Mouse (Mus musculus) spleen, adult 18-20 months (tissue): ENCODE data around the gene Ero1lb.
"Not testable (repeated sequence)": the region's sequence is repeated elsewhere in the genome, so short reads cannot be mapped to it uniquely, and the experiment has no call there.

Source experiments
- DNase-seq, 2 experiments: peaks; one replicate each; pipeline ENCODE4 v3.0.0; 2022; ENCODE audit warnings: mixed read lengths in 2 of 2

Gene Ero1lb

DNA sequence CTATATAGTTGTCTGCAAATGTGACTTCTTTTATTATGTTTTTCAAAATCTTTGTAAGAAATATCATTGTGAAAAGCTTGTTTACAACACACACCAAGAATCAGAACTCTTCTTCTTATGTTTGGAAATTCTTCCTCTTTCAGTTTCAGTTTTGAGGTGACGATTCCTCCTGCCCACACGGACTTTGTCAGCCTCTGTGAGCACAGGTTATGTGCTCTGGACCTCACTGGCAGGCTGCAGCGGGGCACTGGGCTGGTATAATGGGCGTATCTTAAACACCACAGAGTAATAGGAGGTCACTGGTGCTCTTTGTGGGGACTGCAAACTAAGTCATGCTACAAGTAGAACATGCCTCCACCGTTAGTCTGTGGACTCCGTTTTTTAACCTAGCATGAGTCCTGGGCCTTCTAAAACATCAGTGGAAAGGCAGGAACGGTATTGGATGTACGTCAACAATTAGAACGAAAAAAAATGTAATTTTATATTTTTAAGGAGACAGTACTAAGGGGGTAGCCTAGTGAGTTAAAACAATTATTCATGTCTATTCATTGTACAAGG, 9.4 kb downstream of the Ero1lb start:
- peak; percentile 16 to 33 for DNase-seq

DNA sequence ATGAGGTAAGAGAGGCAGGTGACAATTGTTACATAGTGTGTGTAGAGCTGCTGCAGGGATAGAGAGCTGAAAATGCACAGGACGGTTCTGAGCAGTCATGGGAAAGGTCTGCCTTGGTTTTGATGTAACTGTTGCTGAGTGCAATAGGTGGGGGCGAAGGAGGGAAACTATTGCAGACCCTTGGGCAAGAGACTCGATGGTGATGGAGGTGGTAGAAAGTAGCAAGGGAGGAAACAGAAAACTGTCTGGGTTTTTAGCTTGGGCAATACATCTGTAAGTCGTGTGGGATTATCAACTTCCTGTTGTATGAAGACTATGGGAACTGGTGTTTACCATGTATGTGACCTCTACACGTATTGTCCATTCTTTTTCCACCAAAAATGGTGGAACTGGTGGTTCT, 12.5 kb downstream of the Ero1lb start:
- DNase-seq: no peak

DNA sequence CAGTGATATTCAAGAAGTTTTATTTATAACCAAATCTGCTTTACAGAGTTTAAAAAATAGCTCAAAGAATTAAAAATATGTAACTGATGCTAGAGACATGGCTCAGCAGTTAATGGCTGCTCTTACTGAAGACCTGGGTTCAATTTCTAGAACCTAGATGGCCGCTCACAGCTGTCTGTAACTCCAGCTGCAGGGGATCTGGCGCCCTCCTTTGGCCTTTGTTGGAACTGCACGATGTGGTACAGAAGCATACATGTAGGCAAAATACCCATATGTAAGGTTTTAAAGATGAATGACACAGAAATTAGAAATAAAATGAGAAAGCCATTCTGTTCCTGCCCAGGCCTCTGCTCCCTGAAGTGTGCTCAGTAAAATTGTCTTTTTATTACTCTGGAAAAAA, 23.3 kb downstream of the Ero1lb start:
- peak; percentile 65 to 80 for DNase-seq

DNA sequence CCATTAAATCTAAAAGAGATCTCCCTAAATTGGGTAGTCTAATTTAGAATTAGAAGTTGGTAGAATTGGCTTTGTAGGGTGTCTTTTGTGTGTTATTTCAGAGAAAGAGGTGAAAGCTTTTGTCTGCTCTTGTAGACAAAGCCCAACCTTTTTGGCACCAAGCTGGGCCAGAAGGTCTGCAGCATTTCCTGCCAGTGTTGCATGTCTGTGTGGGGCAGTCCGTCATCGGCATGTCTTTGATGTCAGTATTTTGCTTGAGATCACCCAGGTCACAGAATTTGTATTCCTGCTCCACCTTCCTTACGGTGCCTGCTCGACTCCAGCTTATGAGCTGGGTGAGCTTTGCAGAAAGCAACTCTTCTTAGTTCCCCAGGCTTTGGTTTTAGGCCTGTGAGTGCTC, 31.4 kb downstream of the Ero1lb start:
- not testable (repeated sequence) for DNase-seq

DNA sequence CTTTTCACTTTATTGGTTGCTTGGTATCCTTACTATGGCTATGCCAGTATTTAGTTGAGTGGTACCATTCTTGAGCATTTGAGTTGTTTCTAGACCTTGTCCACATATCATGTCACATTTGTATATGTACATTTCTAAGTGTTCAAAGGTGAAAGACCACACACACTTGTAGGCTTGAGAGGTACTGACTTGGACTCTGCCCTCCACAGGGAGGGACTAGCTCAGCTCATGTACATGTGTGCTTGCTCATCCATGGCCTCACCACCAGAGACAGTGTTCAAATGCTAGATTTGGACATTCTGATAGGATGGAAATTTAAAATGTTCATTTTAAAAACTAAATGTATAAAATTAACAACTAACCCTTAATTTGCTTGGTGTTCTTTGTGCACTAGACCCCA, 44.5 kb downstream of the Ero1lb start:
- not testable (repeated sequence) for DNase-seq

DNA sequence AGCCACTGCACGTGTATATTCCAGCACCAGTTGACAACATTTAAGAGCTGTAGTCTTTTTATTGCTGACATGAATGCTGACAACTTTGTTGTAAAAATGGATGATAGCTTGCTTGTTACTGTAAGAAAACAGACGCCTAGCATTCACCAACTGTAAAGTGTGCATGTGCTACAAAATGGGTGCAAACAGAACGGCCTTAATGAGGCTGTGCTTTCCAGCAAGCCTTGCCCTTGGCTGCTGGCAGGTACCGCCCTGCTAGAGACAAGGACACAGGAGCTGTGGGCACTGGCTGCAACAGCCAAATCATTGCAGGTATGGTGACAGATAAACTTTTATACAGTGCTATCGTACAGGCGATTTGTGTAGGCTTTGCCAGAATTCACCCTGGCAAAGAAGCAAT, 48.4 kb downstream of the Ero1lb start:
- DNase-seq: not testable (repeated sequence)

DNA sequence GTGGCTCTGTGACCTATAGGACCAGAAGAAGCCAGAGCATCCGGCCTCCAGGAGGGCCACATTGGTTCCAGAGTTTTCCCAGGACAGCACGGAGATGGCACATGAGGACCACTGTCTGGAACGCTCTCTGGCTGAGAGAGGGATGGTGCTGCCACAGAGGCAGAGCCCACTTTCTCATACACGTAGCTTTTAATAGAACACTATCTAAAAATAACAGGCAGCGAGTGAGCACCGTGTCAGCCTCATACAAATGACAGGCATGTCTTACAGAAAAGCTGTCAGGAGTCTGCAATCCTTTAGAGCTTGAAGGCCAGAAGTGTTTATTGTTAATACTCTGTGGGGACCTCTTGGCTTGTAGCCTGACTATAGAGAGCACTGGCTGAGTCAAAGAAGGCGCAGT, 48.9 kb downstream of the Ero1lb start:
- not testable (repeated sequence) for DNase-seq

DNA sequence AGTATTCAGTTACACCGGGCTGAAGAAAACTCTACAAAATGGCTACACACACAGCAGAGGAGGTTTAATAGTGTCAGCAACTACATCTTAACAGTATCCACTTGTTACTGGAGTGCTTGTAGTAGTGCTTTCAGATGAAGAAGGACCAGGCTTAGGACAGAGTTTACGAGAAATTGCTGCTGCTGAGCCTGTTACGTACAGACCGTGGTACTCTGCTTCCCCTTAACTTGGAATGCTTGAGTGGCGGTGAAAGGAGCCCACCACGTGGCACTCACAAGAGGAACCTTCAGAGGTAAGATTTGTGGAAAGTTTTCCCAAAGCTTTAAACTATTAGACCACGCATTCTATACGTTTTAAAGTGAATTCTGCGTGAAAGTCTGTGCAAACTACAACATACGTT, 49.3 kb downstream of the Ero1lb start:
- DNase-seq: not testable (repeated sequence)

DNA sequence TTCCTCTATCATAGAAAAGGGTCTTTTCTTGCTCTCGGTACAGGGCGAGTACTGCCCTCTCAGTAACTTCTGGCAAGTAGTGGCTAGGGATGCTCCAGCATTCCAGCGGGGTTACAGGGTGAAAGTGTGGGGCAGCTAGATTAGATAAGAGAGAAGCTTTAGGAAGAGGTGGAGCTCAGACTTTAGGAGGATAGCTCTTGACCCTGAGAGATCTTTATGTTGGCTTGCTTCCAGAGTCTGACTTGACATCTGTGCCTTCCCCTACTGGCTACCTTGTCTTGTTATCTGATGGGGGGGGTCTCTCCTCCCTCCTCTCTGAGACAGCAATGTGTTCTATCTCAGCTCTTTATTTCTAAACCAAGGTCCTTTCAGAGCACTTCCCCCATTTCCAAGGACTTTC, 50.8 kb downstream of the Ero1lb start:
- DNase-seq: not testable (repeated sequence)

DNA sequence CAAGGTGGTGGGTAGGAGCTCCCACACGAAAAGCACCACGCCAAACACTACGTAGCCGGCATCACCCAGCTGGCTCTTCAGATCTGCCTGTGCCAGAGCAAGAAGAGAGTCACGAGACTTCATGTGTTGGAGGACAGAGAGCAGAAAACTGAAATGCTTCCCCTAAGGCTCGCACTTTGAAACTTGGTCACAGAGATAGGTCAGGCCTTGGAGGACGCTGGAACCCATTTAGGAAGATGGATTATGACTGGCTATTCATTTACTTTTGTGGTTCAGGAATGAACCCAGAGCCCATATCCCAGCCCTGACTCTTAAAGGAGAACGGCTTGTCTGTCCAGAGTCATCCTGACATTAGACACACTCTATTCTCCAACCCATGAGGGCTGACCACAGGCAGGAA, 54.1 kb downstream of the Ero1lb start:
- DNase-seq: not testable (repeated sequence)

DNA sequence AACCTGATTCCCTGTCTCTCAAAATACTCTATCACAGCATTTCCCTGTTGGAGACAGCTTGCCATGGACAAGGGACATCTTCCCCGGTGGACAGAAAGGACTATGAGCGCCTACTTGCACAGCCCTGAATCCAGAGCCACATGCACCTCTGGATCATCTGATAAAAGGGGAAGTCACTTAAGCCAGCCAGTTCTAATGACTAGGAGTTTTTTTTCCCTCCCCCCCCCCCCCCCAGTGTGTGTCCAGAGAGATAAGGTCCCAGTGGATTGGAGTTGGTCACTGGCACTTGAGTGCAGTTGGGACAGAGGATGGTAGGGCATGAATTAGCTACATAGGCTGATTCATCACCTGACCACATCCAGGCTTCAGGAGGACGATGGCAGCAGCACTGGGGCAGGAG, 60.4 kb downstream of the Ero1lb start:
- DNase-seq: not testable (repeated sequence)

DNA sequence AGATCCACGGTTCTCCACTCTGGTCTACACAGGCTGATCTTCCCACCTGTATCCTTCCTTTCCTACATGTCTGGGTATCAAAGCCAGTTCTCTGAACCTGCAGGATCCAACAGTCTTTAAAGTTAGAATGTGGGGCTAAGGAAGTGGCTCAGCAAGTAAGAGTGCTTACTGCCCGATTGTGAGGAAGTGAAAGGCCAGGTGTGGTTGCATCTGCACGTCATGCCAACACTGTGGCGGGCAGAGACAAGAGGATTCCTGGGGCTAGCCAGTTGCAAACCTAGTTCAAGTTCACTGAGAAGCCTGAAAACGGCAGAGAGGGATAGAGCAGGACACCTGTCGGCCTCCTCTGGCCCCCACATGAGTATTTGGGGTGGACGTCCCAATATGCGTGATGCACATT, 62.1 kb downstream of the Ero1lb start:
- peak in 1 of 2 experiments; percentile 7 for DNase-seq

DNA sequence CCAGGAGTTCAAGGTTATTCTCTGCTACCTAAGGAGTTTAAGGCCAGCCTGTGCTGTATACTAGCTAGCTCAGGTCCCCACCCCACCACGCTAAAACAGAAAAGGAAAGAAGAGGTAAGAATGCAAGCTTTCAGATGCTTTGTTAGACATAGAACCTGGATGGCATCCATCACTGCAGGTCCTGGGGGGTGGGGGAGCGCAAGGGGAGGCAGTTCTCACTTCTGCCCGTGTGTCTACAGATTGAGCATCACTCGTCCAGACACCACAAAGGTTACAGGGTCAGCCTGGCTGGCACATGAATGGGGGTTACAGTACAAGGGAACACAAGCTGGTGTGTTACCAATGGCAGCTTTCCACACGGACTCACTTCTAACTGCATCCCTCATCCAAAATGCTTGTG, 62.5 kb downstream of the Ero1lb start:
- DNase-seq: not testable (repeated sequence)

DNA sequence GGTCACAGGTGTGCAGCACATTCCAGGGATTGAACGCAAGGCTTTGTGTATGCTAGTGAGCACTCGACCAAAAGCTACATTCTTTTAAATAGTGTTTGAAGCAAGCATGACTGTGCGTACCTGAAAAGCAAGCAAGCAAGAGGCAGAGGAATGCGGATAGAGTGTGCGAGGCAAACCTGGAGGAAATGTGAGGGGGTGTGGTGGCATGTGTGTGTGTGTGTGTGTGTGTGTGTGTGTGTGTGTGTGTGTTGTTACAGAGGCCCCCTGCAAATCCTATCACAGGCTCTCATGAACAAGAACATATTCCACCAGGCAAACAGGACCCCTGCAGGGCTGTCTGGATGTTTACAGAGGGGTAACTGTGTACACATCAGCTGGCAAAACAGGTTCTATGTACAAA, 64.6 kb downstream of the Ero1lb start:
- DNase-seq: not testable (repeated sequence)

DNA sequence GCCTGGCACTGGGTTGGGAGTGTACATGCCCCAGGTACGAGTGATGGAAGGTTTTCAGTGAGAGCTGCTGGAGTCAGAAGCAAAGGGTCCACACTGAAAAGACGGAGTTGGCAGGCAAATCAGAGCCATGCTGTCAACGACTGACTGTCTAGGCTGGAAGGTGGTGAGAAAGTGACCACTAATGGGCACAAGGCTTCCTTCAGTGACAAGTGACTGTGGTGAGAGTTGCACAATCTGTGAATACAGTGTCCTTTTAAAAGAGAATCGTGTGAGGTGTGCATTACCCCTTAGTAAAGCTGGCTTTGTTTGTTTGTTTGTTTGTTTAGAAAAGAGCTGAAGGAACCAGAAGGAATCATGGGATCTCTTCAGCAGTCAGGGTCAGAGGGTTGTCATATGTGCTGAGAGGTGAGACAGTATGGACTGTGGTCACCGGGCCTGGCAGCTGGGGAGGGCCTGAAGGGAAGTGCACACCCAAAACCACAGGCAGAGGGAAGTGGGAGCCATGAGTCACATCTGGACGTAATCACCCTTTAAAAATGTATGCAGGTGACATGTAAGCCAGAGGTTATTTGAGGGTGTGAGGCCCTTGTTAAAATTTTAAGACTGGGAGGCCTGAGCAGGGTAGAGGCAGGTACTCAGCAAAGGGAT, 69.4 kb downstream of the Ero1lb start:
- DNase-seq: not testable (repeated sequence)

DNA sequence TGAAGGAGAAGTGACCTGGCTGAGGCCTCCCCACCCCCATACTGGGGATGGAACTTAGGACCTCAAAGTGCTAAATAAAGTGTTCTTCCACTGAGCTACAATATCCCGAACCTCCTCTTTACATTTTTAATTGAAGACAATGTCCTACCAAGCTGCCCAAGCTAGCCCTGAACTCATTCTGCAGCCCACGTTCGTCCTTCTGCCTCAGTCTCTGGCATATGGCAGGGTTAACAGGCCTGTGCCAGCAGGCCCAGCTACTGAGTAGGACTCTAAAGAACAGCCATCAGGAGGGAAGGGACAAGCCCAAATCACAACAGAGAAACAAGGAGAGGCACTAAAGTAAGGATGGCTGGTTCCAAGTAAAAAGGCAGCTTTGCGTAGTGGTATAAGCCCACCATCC, 77.1 kb downstream of the Ero1lb start:
- not testable (repeated sequence) for DNase-seq

DNA sequence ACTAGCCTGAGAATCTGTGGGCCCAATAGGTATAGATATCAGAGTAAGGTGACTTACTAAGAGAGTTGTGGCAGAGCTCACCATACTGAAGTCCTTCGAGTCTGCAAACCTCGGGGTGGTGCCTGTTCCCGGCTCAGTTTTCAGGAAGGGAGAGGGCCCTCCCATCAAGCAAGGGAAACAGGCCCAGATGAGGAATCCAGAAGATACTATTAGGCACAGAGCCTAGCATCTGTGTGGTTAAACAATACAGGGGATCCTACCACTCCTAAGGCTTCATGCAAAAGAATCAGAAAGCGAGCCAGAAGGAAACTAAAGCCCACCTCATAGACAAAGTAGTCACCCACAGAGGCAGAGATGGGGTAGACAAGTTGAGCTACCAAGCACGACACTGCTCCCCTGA, 81.0 kb downstream of the Ero1lb start:
- DNase-seq: not testable (repeated sequence)

DNA sequence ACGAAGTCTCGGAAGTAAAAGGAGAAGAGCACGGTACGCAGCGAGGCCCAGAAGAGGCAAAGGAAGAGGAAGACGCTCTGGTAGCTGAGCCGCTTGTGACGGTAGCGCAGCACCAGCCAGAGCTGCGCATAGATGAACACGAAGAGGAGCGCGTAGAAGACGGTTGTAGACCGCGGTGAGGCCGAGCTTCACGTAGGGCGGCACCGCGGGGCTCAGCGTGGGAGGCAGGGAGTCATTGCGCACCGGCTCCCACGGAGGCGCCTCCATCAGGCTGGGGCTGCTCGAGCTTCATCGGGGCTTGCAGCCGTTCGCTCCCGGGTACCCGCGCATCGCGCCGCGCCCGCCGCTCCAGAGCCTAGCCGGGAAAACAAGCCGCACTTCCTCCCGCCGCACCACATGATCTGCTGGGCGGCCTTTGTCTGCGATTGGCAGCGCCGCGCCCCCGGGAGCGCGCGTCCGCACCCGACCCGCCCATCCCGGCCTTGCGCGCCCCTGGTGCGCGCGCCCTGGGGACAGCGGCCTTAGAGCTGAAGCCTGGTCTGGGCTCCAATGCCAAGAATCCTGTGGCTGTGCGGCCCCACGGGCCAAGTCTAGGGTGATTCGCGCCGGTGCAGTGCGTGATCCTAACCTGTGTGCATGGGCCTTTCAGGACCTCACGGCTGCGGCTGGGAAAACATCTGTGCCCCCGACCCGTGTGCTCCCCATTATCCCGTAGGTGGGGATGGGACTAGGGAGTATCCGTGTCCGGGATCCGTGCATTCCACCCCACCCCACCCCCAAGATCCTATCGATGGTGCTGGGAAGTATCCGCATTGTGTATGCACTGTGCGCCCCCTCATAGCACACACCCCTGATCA, 84.6 kb downstream of the Ero1lb start:
- peak; percentile 55 to 56 for DNase-seq

DNA sequence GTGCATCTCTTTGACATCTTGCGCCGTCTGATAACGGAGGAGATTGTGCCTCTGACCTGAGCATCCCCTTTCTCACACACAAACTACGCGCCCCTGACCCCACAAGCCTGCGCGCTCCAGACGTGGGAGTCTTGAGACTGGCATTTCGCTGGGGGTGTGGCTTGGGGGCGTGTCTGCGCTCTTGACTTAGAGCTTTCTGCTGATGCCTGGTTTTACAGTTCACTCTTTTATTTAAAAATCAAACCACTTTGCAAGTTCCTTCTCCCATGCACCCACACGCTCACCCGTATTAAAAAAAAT, 85.2 kb downstream of the Ero1lb start:
- DNase-seq: peak; percentile 44 to 66
